Mouse (Mus musculus) embryonic facial prominence, embryonic 11.5 days (tissue): ENCODE measurements around the gene Cenpt. TPM values are rescaled to one million over a fixed set of nuclear protein-coding genes. Genes with fewer than 3 reads are reported as not detected.
A peak's percentile ranks its signal among the peaks of the same experiment; 100 is the strongest.

Experiments used
- ATAC-seq: fragments of 200-750 bp; cut with Nextera tagmentation; replicated peaks from 2 replicates; pipeline ENCODE4 v1.8.0; 2017; ENCODE audit warnings: low read depth; ENCODE audit not compliant: insufficient number of reproducible peaks, low FRiP score, low TSS enrichment
- DNase-seq: peaks from one replicate; pipeline ENCODE4 v3.0.0-alpha.2; 2015; ENCODE audit warnings: low spot score
- H3K27ac ChIP-seq: fragments of 300-500 bp; sonication (generic); replicated peaks from 2 replicates; pipeline ENCODE4 v1.5.1; 2014; ENCODE audit warnings: mild to moderate bottlenecking, low read depth, low read length, control low read depth
- H3K27me3 ChIP-seq: fragments of 300-500 bp; sonication (generic); 2 replicates; pipeline ENCODE4 v1.6.1; 2014; ENCODE audit warnings: mild to moderate bottlenecking, low read length, moderate library complexity, mixed read lengths; ENCODE audit not compliant: control insufficient read depth, insufficient read depth
- H3K36me3 ChIP-seq: fragments of 300-500 bp; sonication (generic); replicated peaks from 2 replicates; pipeline ENCODE4 v1.6.1; 2014; ENCODE audit warnings: low read depth, mild to moderate bottlenecking, low read length, moderate library complexity, mixed read lengths; ENCODE audit not compliant: control insufficient read depth, insufficient read depth
- H3K4me1 ChIP-seq: fragments of 300-500 bp; sonication (generic); 2 replicates; pipeline ENCODE4 v1.6.1; 2014; ENCODE audit warnings: low read length, mixed read lengths; ENCODE audit not compliant: control insufficient read depth, insufficient read depth
- H3K4me2 ChIP-seq: fragments of 300-500 bp; sonication (generic); 2 replicates; pipeline ENCODE4 v1.6.1; 2014; ENCODE audit warnings: low read depth, mild to moderate bottlenecking, control low read depth, low read length, moderate library complexity
- H3K4me3 ChIP-seq: fragments of 300-500 bp; sonication (generic); 2 replicates; pipeline ENCODE4 v1.5.1; 2014; ENCODE audit warnings: low read depth, low read length, control low read depth
- H3K9ac ChIP-seq: fragments of 300-500 bp; sonication (generic); replicated peaks from 2 replicates; pipeline ENCODE4 v1.6.1; 2014; ENCODE audit warnings: mild to moderate bottlenecking, control low read depth, low read length
- H3K9me3 ChIP-seq: fragments of 300-500 bp; sonication (generic); replicated peaks from 2 replicates; pipeline ENCODE4 v1.6.1; 2016; ENCODE audit warnings: mild to moderate bottlenecking, low read length, inconsistent platforms, mixed read lengths; ENCODE audit not compliant: control insufficient read depth
- WGBS: fragments of 180-500 bp; shearing (Covaris S2); extraction: QIAGEN DNeasy Blood & Tissue Kit; methylation state at CpG from one replicate; pipeline ENCODE4 v1.1.7; 2014; 5-methylcytosine and 5-hydroxymethylcytosine counted together
- polyA plus RNA-seq: library from polyadenylated mRNA; unstranded; fragments of >200 nt; fragmentation: Nextera tagmentation; extraction: Ambion mirVana; gene quantifications from 2 replicates; pipeline ENCODE4 v1.2.1, GENCODE M21; 2014

Gene Cenpt
- polyA plus RNA-seq, 1 experiment from 2014 or later = 50.8 TPM

- peaks cover 29% of the 10 kb centered on the region for H3K36me3 ChIP-seq
- DNase-seq (no peak), ATAC-seq (no peak)
- H3K27me3 ChIP-seq = no peaks in the 10 kb centered on the region
- H3K9me3 ChIP-seq = no peaks in the 10 kb centered on the region
- no peak overlapping the region for H3K9ac ChIP-seq
- 96% methylated on average over 12 of the region's 12 CpGs for WGBS
- H3K4me2 ChIP-seq = no peak overlapping the region
- H3K27ac ChIP-seq = no peak overlapping the region
- H3K4me1 ChIP-seq = no peaks in the 10 kb centered on the region
- no peak overlapping the region for H3K4me3 ChIP-seq
These were observed 36.8 kb upstream of the Cenpt start for GRCm38 (mm10) chr8:105889756-105890465.

DNA sequence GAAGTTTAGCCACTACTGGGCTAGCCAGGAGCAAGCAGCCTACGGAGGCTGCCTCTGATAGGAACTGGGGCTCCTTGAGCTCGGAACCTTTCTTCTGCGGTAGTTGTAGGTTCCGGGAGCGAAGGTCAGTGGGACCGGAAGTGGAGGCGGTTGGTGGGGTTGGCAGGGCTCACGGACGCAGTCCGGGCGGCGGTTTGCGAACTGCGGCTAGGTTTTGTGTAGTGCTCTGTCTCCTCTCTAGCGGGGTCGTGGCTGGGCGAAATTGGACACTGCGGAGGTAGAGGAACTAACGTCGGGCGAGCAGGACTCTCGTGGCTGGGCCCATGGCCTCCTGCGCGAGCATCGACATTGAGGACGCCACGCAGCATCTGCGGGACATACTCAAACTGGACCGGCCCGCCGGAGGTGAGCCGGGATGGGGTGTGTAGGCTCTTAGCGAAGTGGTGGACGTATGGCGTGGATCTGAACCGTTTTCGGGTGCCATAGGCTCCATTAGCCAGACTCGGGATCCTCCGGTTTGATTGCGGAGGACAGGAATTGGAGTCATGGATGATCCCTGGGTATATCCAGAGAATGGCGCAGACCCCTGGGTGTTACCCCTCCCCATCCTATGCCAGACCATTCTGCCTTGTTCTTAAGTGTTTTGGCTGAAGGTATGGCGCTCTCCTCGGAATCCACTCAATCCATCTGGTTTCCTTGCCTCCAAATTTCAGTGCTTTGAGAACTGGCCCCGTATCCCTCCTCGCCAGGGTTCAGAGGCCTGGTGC is 27.9 kb upstream of the Cenpt start, which contains the start of gene Edc4:
TSS of gene Edc4 (plus strand) at position 128 of the 767 bp plus-strand sequence.
- H3K27ac ChIP-seq = peak within 1 kb of the TSS; percentile 47
- DNase-seq = peak; percentile 85

GRCm38 (mm10) chr8:105874301-105874700 is 21.2 kb upstream of the Cenpt start:
- Histone ChIP-seq H3K36me3 (peaks cover 8% of the 10 kb centered on the region), H3K9me3 (no peaks in the 10 kb centered on the region), H3K27ac (no peak overlapping the region), H3K4me1 (no peaks in the 10 kb centered on the region), H3K9ac (no peak overlapping the region), H3K27me3 (no peaks in the 10 kb centered on the region), H3K4me2 (no peak overlapping the region), H3K4me3 (no peak overlapping the region)
- 91% methylated on average over 6 of the region's 6 CpGs for WGBS
- ATAC-seq (no peak), DNase-seq (no peak)

More for the DNA sequence above, 27.9 kb upstream of the Cenpt start, which contains the start of gene Edc4:
- peak within 1 kb of the TSS; percentile 90 for H3K4me3 ChIP-seq
- peak within 1 kb of the TSS; percentile 58 for H3K4me2 ChIP-seq
- H3K4me1 ChIP-seq = peaks cover 2% of the 10 kb centered on the region; the same call in 1 of the 2 replicates
- WGBS = under 1% methylated on average over 45 of the region's 45 CpGs
- H3K9ac ChIP-seq = peak within 1 kb of the TSS; percentile 93
- no peaks in the 10 kb centered on the region for H3K9me3 ChIP-seq
- no peaks in the 10 kb centered on the region for H3K27me3 ChIP-seq
- peak; percentile 69 for ATAC-seq
- peaks cover 7% of the 10 kb centered on the region for H3K36me3 ChIP-seq

DNA sequence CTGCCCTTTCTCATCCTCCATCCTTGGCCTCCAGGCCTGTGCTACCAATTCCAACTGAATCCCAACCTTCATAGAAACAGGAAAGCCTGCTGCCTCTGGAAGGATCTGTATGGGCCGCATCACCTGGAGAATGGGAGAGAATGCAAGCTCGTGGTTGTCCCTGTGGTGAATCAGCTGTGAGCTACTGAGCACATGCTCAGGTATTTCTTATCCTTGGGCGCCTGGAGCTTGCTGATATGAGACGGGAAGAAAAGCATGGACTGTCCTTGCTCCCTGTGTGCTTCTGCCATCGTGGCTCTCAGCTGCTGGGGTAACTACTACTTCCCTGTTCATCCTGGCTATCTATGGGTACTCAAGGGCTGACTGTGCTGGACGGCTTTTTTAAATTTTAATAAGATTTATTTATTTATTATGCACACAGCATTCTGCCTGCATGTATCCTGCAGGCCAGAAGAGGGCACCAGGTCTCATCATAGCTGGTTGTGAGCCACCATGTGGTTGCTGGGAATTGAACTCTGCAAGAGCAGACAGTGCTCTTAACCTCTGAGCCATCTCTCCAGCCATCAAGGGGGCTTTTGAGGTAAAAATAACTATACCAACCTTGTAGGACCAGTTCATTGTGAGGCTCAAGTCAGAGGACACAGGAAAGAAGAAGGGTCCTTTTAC is 13.4 kb upstream of the Cenpt start:
- Histone ChIP-seq H3K9me3 (no peaks in the 10 kb centered on the region), H3K4me1 (no peaks in the 10 kb centered on the region), H3K4me3 (no peak overlapping the region), H3K27ac (no peak overlapping the region), H3K9ac (no peak overlapping the region), H3K27me3 (no peaks in the 10 kb centered on the region), H3K4me2 (no peak overlapping the region), H3K36me3 (peaks cover 12% of the 10 kb centered on the region)
- WGBS = 87% methylated on average over 6 of the region's 6 CpGs
- ATAC-seq = no peak
- peak; percentile 12 for DNase-seq

DNA sequence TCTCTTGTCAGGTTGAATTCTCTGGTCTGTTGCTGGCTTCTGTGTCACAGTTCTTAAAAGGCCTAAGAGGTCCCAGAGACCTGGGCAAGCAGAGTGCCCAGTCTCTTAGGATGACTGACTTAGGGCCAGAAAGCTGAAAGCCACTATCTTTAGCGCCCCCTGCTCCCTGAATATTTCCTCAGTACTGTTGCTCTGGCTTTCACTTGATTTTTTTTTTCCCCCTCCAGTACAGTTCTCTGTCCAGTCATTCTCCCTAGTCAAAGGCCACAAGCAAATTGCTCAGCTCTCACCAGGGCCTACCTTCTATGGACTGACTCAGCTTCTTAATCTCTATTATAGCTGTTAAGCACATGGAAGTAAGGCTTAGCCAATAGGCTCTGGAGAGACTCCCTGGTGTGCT is 8.9 kb upstream of the Cenpt start:
- Histone ChIP-seq H3K4me2 (peak overlapping the region; percentile 55), H3K36me3 (peaks cover 3% of the 10 kb centered on the region; the same call in 1 of the 2 replicates), H3K4me1 (no peaks in the 10 kb centered on the region), H3K4me3 (peak overlapping the region; percentile 99), H3K27ac (no peak overlapping the region), H3K9me3 (no peaks in the 10 kb centered on the region), H3K9ac (peak overlapping the region; percentile 97), H3K27me3 (no peaks in the 10 kb centered on the region)
- 0% methylated on average over 1 of the region's 1 CpGs for WGBS
- DNase-seq (peak; percentile 51), ATAC-seq (no peak)

DNA sequence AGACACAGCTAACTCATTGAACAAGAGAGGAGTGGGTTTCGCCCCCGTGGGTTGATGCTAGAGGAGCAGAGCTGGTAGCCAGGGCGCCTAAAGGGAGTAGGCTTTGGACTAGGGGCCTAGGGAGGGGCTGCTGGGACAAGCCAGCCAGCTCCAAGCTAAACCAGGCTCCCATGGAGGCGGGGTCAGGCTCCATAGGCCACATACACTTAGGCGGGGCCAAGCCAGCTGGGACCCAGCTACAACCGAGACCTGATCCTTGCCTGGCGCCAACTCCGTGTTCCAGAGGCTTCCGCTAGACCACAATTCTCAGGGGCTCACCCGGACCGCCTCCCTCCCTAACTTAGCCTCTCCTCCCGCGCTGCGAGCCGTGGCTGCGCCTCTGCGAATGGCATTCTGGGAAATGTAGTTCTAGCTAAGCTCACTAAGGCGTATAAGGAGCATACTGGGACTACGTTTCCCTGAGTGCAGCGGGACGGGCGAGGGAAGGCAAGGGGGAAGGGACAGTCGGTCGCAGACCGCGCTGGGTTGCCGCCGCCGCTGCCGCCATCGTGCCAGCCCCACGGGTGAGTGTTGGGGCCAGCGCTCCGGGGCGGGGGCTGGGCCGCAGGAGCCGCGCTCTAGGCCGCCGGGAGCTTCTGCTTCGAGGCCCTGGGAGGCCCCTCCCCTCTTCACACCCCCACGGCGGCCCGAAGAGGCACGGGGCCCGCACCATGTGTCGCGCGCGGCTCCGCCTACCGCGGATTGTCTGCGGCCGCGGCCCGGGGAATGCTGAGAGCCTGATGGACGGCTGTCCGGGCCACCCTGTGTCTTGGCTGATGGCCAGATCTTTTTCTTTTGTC is 7.3 kb upstream of the Cenpt start, which contains the start of gene Nutf2:
TSS of gene Nutf2 (plus strand) at position 438 of the 839 bp plus-strand sequence.
- under 1% methylated on average over 57 of the region's 59 CpGs for WGBS
- Histone ChIP-seq H3K4me3 (peak within 1 kb of the TSS; percentile 99), H3K27me3 (no peaks in the 10 kb centered on the region), H3K9me3 (no peaks in the 10 kb centered on the region), H3K36me3 (no peaks in the 10 kb centered on the region), H3K27ac (peak within 1 kb of the TSS; percentile 85), H3K4me1 (no peaks in the 10 kb centered on the region), H3K9ac (peak within 1 kb of the TSS; percentile 97), H3K4me2 (peak within 1 kb of the TSS; percentile 55)
- ATAC-seq = peak; percentile 98
- DNase-seq = peak; percentile 99

DNA sequence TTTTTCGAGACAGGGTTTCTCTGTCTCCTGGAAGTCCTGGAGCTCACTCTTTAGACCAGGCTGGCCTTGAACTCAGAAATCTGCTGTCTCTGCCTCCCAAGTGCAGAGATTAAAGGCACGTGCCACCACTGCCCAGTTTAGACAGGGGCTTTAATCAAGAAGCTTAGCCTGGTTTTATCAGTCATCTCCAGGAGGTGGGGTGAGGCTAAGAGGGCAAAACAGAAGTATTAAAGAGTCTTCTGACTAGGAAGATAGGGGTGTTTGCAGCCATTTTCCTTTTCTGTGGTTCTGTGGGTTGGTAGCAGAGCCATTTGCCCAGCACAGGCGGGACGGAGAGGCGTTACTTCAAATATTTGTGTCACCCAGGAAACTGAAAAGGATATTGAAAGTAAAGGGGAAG is 6.2 kb upstream of the Cenpt start:
- no peaks in the 10 kb centered on the region for H3K36me3 ChIP-seq
- ATAC-seq (no peak), DNase-seq (no peak)
- no peaks in the 10 kb centered on the region for H3K27me3 ChIP-seq
- H3K4me3 ChIP-seq = no peak overlapping the region
- no peak overlapping the region for H3K9ac ChIP-seq
- no peak overlapping the region for H3K4me2 ChIP-seq
- H3K9me3 ChIP-seq = no peaks in the 10 kb centered on the region
- H3K27ac ChIP-seq = no peak overlapping the region
- H3K4me1 ChIP-seq = no peaks in the 10 kb centered on the region
- WGBS = 78% methylated on average over 5 of the region's 5 CpGs
